Mouse (Mus musculus): ENCODE data around the gene Il5ra. TPM values are rescaled to one million over a fixed set of nuclear protein-coding genes. Genes with fewer than 3 reads are reported as not detected.

The Il5ra gene
- polyA plus RNA-seq, 1 experiment from 2014 or later: 0.25 TPM

DNA sequence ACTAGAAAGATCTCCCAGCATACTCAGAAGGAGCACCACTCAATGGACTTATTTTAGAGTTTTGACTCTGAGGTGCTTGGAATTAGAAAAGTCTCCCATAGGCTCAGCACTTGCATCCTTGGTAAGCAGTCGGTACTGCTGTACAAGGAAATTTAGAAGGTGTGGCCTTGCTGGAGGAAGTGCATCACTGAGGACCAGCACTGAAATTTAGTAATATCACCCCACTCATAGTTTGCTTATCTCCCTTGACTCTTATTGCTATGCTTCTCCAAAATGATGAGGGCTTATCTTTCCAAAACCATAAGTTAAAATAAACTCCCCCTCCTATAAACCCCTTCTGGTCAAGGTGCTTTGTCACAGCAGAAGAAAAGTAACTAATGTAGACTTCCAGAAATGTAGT is 12.6 kb upstream of the Il5ra start:
- 31% methylated on average over 1 of the region's 1 CpGs for WGBS (ENCODE audit: insufficient replicate concordance)
- no peaks in the 10 kb centered on the region for H3K36me3 ChIP-seq
- H3K4me1 ChIP-seq: peaks cover 15% of the 10 kb centered on the region; the same call in 1 of the 2 replicates
- no peak overlapping the region for H3K27ac ChIP-seq
- H3K4me2 ChIP-seq: no peak overlapping the region
- H3K27me3 ChIP-seq (replicated peaks): no peaks in the 10 kb centered on the region
- no peaks in the 10 kb centered on the region for H3K9me3 ChIP-seq (replicated peaks)
- H3K9ac ChIP-seq: no peak overlapping the region
- ATAC-seq: peak; percentile 62
- no peak overlapping the region for H3K4me3 ChIP-seq

DNA sequence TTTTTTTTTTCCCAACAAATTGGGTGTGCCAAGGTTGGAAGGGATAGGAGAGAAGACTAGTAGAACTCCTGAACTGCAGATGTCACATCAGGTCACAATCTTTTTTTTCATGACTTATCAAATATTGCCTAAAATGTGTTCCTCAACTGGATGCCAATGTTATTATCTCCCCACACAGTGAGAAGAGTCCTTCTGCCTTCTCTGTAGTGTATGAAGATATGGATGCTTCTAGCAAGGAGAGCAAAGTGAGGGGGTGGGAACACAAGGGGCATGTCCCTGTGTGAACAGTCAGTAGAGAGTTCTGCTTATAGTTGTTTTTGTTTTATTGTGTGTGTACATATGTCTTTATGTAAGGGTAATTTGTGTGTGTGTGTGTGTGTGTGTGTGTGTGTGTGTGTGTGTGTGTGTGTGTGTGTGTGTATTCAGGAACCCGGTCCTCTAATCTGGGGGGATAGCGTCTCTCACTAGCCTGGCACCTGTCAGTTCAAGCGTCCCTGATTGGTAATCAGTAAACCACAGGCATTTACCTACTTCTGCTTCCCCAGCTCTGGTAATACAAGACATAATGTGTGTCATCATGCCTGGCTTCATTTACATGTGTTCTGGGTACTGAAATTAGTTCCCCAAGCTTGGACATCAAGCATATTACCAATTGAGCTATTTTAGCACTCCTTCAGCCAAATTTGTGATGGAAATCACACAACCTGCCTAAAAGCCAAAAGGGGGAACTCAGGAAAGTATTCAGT is 11.8 kb upstream of the Il5ra start:
- Histone ChIP-seq H3K27me3 (replicated peaks) (no peaks in the 10 kb centered on the region), H3K27ac (no peak overlapping the region), H3K4me3 (no peak overlapping the region), H3K9me3 (replicated peaks) (no peaks in the 10 kb centered on the region), H3K9ac (no peak overlapping the region), H3K4me1 (peaks cover 15% of the 10 kb centered on the region; the same call in 1 of the 2 replicates), H3K36me3 (no peaks in the 10 kb centered on the region), H3K4me2 (no peak overlapping the region)
- whole genome bisulfite sequencing (ENCODE audit: insufficient replicate concordance): 50% methylated on average over 3 of the region's 3 CpGs
- no peak for ATAC-seq

DNA sequence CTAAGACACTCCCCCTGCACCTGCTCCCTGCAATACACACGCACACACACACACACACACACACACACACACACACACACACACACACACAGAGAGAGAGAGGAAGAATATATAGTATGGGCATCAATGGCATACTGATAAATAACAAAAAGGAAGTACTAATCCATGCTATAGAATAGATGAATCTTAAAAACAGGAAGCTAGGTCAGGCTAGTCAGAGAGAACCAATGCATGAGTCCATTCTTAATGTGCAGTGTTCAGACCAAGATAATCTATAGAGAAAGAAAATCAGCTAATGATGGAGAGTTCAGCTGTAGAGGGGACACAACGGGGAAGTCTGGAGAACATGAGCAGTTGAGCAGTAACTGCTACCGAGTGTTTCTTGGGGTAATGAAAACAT is 9.5 kb upstream of the Il5ra start:
- H3K4me2 ChIP-seq: no peak overlapping the region
- 46% methylated on average over 3 of the region's 3 CpGs for WGBS (ENCODE audit: insufficient replicate concordance)
- no peaks in the 10 kb centered on the region for H3K36me3 ChIP-seq
- H3K27me3 ChIP-seq (replicated peaks): no peaks in the 10 kb centered on the region
- no peaks in the 10 kb centered on the region for H3K9me3 ChIP-seq (replicated peaks)
- H3K9ac ChIP-seq: no peak overlapping the region
- no peak for ATAC-seq
- no peak overlapping the region for H3K27ac ChIP-seq
- no peak overlapping the region for H3K4me3 ChIP-seq
- H3K4me1 ChIP-seq: peaks cover 15% of the 10 kb centered on the region; the same call in 1 of the 2 replicates

DNA sequence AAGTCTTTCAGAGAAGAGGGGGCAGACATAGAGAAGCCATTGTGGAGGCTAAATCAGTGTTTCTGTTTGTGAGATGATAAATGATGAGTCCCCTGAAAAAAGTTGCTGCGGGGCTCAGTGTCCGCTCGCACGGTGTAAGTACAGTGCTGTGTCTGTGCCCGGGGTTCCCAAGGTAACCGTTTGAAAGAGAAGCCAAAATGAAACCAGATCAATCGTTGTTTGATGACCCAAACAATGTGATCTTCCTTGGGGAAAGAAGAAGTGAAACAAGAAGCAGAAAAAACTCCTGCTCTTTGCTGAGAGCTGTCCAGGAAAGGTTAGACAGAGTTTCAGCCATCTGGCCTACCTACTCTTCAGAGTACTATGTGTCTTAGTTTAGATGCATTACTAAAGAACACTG is 1.5 kb upstream of the Il5ra start:
- no peak overlapping the region for H3K27ac ChIP-seq
- 77% methylated on average over 7 of the region's 7 CpGs for WGBS (ENCODE audit: insufficient replicate concordance)

DNA sequence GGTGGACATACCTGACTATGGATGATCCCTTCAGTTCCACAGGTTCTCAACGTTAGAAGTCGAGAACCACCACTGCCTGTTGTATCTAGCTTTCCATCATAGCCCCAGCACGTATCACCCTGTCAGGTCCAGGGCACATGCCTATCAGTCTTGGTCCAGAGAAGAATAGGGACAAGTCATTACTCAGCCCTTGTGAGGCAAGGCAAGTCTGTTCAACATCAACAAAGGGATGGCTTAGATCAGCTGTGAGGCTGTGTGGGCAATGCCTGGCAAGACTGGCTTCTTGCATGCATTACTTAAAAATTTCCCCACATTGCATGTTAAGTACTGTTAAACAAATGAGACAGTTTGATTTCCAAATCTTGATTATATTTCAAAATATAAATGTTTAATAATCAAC is 1.0 kb downstream of the Il5ra start:
- Histone ChIP-seq H3K4me2 (no peak overlapping the region), H3K27me3 (replicated peaks) (no peaks in the 10 kb centered on the region), H3K4me1 (peaks cover 4% of the 10 kb centered on the region; the same call in 1 of the 2 replicates), H3K9ac (no peak overlapping the region), H3K9me3 (replicated peaks) (no peaks in the 10 kb centered on the region), H3K36me3 (no peaks in the 10 kb centered on the region), H3K4me3 (no peak overlapping the region), H3K27ac (no peak overlapping the region)
- no peak for ATAC-seq
- WGBS (ENCODE audit: insufficient replicate concordance): 45% methylated on average over 3 of the region's 3 CpGs

More for the DNA sequence above, 1.5 kb upstream of the Il5ra start:
- no peak overlapping the region for H3K4me3 ChIP-seq
- no peaks in the 10 kb centered on the region for H3K27me3 ChIP-seq (replicated peaks)
- peaks cover 4% of the 10 kb centered on the region; the same call in 1 of the 2 replicates for H3K4me1 ChIP-seq
- no peak overlapping the region for H3K4me2 ChIP-seq
- no peaks in the 10 kb centered on the region for H3K9me3 ChIP-seq (replicated peaks)
- no peak overlapping the region for H3K9ac ChIP-seq
- ATAC-seq: no peak
- no peaks in the 10 kb centered on the region for H3K36me3 ChIP-seq

DNA sequence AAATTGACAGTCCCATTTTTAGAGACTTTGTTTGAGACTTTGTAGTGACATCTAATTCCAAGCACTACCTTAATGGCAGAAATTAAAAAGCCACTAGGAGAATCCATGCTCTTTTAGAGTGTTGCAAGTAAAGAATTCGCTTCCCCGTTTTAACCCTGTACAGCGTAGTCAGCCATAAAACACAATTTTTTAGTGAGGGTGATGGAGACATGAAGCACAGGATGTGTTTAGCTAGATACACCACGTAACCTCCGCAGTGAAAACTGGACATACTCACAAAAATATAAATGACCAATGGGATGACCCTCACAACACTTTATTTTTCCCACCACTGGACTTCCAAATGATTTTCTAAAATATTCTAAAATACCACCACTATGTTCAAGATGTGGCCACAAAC is 1.6 kb downstream of the Il5ra start:
- 76% methylated on average over 5 of the region's 5 CpGs for WGBS (ENCODE audit: insufficient replicate concordance)
- H3K4me2 ChIP-seq: no peak overlapping the region
- no peak overlapping the region for H3K9ac ChIP-seq
- H3K4me3 ChIP-seq: no peak overlapping the region
- peaks cover 4% of the 10 kb centered on the region; the same call in 1 of the 2 replicates for H3K4me1 ChIP-seq
- no peaks in the 10 kb centered on the region for H3K36me3 ChIP-seq
- no peaks in the 10 kb centered on the region for H3K27me3 ChIP-seq (replicated peaks)
- no peak overlapping the region for H3K27ac ChIP-seq
- no peak for ATAC-seq
- H3K9me3 ChIP-seq (replicated peaks): no peaks in the 10 kb centered on the region

DNA sequence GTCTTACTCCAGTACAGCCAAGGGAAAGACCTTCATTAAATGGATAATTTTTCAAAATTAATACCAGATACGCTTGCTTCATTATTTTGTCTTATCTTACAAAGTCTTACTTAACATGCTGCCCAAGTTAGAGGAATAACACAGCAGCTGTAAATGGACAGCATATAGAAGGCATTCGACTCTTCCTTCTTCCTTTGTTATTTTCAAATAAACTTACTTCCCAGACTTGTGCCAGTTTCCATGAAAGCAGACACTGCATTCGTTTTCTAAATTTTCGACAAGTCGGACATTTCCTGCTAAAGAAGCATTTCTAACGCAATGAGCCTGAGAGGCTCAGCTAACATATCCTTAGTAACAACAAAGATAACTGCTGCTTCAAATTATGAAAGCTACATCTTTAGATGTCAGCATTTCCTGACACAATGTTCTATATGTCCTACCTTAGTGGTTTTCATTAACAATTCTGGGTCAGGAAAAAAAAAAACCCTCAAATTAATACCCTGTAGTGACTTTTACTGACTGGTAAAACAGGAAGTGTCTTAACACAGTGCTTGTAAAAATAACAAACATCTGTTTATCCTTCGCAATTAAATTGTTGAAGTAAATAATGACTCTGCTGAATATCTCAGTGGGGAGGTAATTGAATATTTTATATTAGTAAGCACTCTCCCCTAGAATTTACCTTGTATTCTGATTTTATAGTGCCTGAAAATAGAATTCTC is 3.0 kb downstream of the Il5ra start:
- H3K9me3 ChIP-seq (replicated peaks): no peaks in the 10 kb centered on the region
- peaks cover 4% of the 10 kb centered on the region; the same call in 1 of the 2 replicates for H3K4me1 ChIP-seq
- no peak overlapping the region for H3K4me3 ChIP-seq
- no peaks in the 10 kb centered on the region for H3K27me3 ChIP-seq (replicated peaks)
- 56% methylated on average over 7 of the region's 7 CpGs for WGBS (ENCODE audit: insufficient replicate concordance)
- H3K36me3 ChIP-seq: no peaks in the 10 kb centered on the region
- H3K9ac ChIP-seq: no peak overlapping the region
- no peak overlapping the region for H3K27ac ChIP-seq
- ATAC-seq: no peak
- H3K4me2 ChIP-seq: no peak overlapping the region

DNA sequence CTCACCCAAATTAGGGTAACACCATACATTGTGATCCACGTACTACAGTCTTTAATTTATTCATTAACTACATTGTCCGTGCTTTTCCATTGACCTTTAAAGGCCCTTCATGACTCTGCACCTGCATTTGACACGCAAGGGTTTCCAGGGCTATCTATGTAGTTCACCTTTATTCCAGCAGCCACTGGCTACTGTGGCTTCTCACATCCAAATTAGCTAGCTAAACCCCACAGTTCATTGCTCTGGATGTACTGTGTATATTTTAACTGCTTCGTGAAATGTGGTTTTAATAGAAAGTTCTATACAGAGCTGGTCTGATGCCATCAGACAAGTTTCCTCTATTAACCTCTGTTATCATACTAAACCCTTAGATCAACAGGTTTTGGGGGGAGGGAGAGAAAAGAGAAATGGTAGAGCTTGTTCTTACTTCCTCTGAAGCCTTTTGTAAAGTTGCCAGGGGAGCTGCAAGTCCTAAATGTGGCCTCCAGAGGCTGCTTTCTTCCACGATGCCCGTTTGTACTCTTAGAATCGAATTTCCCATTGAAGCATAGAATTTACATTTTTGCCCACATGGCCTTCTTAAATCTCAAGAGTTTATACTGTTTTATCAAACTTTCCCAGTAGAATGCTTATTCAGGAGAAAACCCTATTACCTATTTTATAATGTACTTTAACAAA is 5.1 kb downstream of the Il5ra start:
- no peak for ATAC-seq
- H3K9ac ChIP-seq: no peak overlapping the region
- no peaks in the 10 kb centered on the region for H3K36me3 ChIP-seq
- H3K4me1 ChIP-seq: no peaks in the 10 kb centered on the region
- no peak overlapping the region for H3K27ac ChIP-seq
- WGBS (ENCODE audit: insufficient replicate concordance): 59% methylated on average over 7 of the region's 7 CpGs
- H3K9me3 ChIP-seq (replicated peaks): no peaks in the 10 kb centered on the region
- no peaks in the 10 kb centered on the region for H3K27me3 ChIP-seq (replicated peaks)
- no peak overlapping the region for H3K4me2 ChIP-seq
- H3K4me3 ChIP-seq: no peak overlapping the region

DNA sequence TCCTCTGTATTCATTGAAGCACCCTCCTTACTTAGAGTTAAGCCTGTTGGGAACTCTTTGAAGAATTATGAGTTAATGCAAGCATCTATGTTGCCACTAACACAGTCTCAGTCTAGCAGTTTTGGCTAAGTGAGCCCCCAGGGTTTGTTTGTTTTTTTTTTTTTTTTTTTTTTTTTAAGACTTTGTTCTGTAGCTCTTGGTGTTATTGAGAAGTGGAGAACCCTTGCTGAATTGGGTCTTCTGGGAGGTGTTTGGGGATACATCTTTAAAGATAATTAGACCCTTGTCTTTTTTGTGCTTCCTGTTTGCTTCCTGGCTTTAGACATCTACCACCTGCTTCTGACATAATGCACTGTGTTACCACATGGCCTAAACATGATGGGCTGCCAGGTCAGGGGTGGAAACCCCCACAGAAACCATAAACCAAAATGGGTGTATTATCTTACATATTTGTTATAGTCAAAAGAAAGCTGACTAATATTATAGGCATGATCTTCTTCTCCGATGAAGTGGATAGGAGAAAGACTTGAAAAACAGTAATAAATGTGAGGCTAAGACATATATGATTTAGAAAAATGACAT is 8.5 kb downstream of the Il5ra start:
- WGBS (ENCODE audit: insufficient replicate concordance): 74% methylated on average over 1 of the region's 1 CpGs
- H3K27ac ChIP-seq: no peak overlapping the region
- H3K36me3 ChIP-seq: no peaks in the 10 kb centered on the region
- H3K4me3 ChIP-seq: no peak overlapping the region
- H3K9ac ChIP-seq: no peak overlapping the region
- H3K4me2 ChIP-seq: no peak overlapping the region
- no peaks in the 10 kb centered on the region for H3K4me1 ChIP-seq
- no peaks in the 10 kb centered on the region for H3K27me3 ChIP-seq (replicated peaks)
- no peaks in the 10 kb centered on the region for H3K9me3 ChIP-seq (replicated peaks)
- no peak for ATAC-seq

DNA sequence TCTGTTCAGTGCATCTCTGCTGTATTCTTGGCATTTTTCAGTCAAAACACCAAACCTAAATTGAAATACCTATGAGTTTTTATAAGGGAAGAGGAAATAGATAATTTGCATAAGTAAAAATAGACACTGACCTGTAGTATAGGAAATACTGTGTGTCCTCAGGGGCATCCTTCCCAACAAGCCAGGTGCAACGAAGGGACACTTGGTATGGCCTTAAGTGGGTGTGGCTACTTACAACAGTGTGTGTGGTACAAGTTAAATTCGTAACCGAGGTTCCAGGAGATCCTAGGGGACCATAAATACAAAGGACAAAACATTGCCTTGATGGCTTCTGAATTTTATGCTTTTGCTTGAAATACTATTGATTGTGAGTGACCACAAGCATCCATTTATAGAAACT is 10.6 kb downstream of the Il5ra start:
- H3K27ac ChIP-seq: no peak overlapping the region
- H3K4me2 ChIP-seq: no peak overlapping the region
- H3K9me3 ChIP-seq (replicated peaks): no peaks in the 10 kb centered on the region
- no peak for ATAC-seq
- H3K27me3 ChIP-seq (replicated peaks): no peaks in the 10 kb centered on the region
- WGBS (ENCODE audit: insufficient replicate concordance): 55% methylated on average over 3 of the region's 3 CpGs
- H3K36me3 ChIP-seq: no peaks in the 10 kb centered on the region
- no peaks in the 10 kb centered on the region for H3K4me1 ChIP-seq
- H3K4me3 ChIP-seq: no peak overlapping the region
- H3K9ac ChIP-seq: no peak overlapping the region

DNA sequence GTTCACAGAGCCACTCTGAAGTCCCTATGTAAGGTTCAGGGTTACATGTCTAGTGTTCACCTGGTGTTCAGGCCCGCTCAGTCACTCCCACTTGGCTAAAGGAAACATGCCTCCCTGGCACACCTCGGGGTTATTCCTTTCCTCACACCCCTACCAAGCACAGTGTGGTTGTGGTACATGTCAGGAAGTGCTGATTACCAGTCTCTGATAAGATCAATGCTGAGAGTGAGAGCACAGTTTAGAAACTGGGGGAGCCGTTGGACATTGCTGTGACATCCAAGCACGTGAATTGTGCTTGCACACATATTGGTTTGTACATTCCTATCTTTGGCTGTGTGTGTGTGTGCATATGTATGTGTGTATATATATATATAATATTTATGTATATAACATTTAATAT is 16.3 kb downstream of the Il5ra start:
- no peak overlapping the region for H3K9ac ChIP-seq
- no peak overlapping the region for H3K4me3 ChIP-seq
- ATAC-seq: no peak
- H3K9me3 ChIP-seq (replicated peaks): no peaks in the 10 kb centered on the region
- 37% methylated on average over 4 of the region's 4 CpGs for WGBS (ENCODE audit: insufficient replicate concordance)
- H3K36me3 ChIP-seq: no peaks in the 10 kb centered on the region
- H3K27ac ChIP-seq: no peak overlapping the region
- no peaks in the 10 kb centered on the region for H3K27me3 ChIP-seq (replicated peaks)
- no peak overlapping the region for H3K4me2 ChIP-seq
- no peaks in the 10 kb centered on the region for H3K4me1 ChIP-seq
